Mouse (Mus musculus): Measurements from ENCODE around the gene Iqschfp. TPM values are rescaled to one million over a fixed set of nuclear protein-coding genes. Genes with fewer than 3 reads are reported as not detected.

Iqschfp gene
- polyA plus RNA-seq, 1 experiment from 2014 or later: not detected

- Histone ChIP-seq H3K4me1 (ENCODE audit: insufficient read depth) (no peaks in the 10 kb centered on the region), H3K4me2 (ENCODE audit: low read depth, low read length) (no peak overlapping the region), H3K36me3 (replicated peaks; ENCODE audit: insufficient read depth, low read length) (no peaks in the 10 kb centered on the region), H3K4me3 (ENCODE audit: low read depth, low read length) (no peak overlapping the region), H3K27me3 (ENCODE audit: insufficient read depth, low read length) (no peaks in the 10 kb centered on the region), H3K27ac (ENCODE audit: low read depth) (no peak overlapping the region), H3K9ac (replicated peaks) (no peak overlapping the region), H3K9me3 (ENCODE audit: low read length) (no peaks in the 10 kb centered on the region)
- DNase-seq: no peak
- TF ChIP-seq CTCF (IDR thresholded peaks at IDR 0.05; ENCODE audit: low read depth): no peak
- TF ChIP-seq EP300 (IDR thresholded peaks at IDR 0.05; ENCODE audit: low read depth): no peak
- whole genome bisulfite sequencing (ENCODE audit: insufficient replicate concordance): 57% methylated on average over 3 of the region's 3 CpGs
- no peak for ATAC-seq
These were observed 43.8 kb downstream of the Iqschfp start for GRCm38 (mm10) chr3:67935829-67936228.

GRCm38 (mm10) chr3:67947000-67947399 is 55.0 kb downstream of the Iqschfp start:
- Histone ChIP-seq H3K36me3 (replicated peaks; ENCODE audit: insufficient read depth, low read length) (no peaks in the 10 kb centered on the region), H3K4me1 (ENCODE audit: insufficient read depth) (no peaks in the 10 kb centered on the region), H3K4me3 (ENCODE audit: low read depth, low read length) (no peak overlapping the region), H3K9me3 (ENCODE audit: low read length) (no peaks in the 10 kb centered on the region), H3K27me3 (ENCODE audit: insufficient read depth, low read length) (no peaks in the 10 kb centered on the region), H3K4me2 (ENCODE audit: low read depth, low read length) (no peak overlapping the region), H3K9ac (replicated peaks) (no peak overlapping the region), H3K27ac (ENCODE audit: low read depth) (0 out of 2 replicates have a peak overlapping the region, but pooled peaks have one; percentile 16)
- 63% methylated on average over 2 of the region's 2 CpGs for WGBS (ENCODE audit: insufficient replicate concordance)
- ATAC-seq: no peak
- TF ChIP-seq EP300 (IDR thresholded peaks at IDR 0.05; ENCODE audit: low read depth) (no peak), CTCF (IDR thresholded peaks at IDR 0.05; ENCODE audit: low read depth) (no peak)
- no peak for DNase-seq

- DNase-seq (no peak), ATAC-seq (no peak)
- no peak overlapping the region for H3K4me3 ChIP-seq (ENCODE audit: low read depth, low read length)
- no peaks in the 10 kb centered on the region for H3K36me3 ChIP-seq (replicated peaks; ENCODE audit: insufficient read depth, low read length)
- H3K27me3 ChIP-seq (ENCODE audit: insufficient read depth, low read length): no peaks in the 10 kb centered on the region
- H3K4me2 ChIP-seq (ENCODE audit: low read depth, low read length): no peak overlapping the region
- TF ChIP-seq EP300 (IDR thresholded peaks at IDR 0.05; ENCODE audit: low read depth) (no peak), CTCF (IDR thresholded peaks at IDR 0.05; ENCODE audit: low read depth) (no peak)
- H3K4me1 ChIP-seq (ENCODE audit: insufficient read depth): no peaks in the 10 kb centered on the region
- no peaks in the 10 kb centered on the region for H3K9me3 ChIP-seq (ENCODE audit: low read length)
- WGBS (ENCODE audit: insufficient replicate concordance): 60% methylated on average over 5 of the region's 5 CpGs
- no peak overlapping the region for H3K9ac ChIP-seq (replicated peaks)
- H3K27ac ChIP-seq (ENCODE audit: low read depth): no peak overlapping the region
These were observed 60.5 kb downstream of the Iqschfp start for GRCm38 (mm10) chr3:67952517-67952940.

- 33% methylated on average over 5 of the region's 5 CpGs for WGBS (ENCODE audit: insufficient replicate concordance)
- H3K27me3 ChIP-seq (ENCODE audit: insufficient read depth, low read length): no peaks in the 10 kb centered on the region
- H3K4me2 ChIP-seq (ENCODE audit: low read depth, low read length): no peak overlapping the region
- no peak overlapping the region for H3K4me3 ChIP-seq (ENCODE audit: low read depth, low read length)
- H3K9me3 ChIP-seq (ENCODE audit: low read length): no peaks in the 10 kb centered on the region
- no peak overlapping the region for H3K9ac ChIP-seq (replicated peaks)
- no peaks in the 10 kb centered on the region for H3K36me3 ChIP-seq (replicated peaks; ENCODE audit: insufficient read depth, low read length)
- H3K27ac ChIP-seq (ENCODE audit: low read depth): no peak overlapping the region
- no peak for ATAC-seq
- H3K4me1 ChIP-seq (ENCODE audit: insufficient read depth): no peaks in the 10 kb centered on the region
- DNase-seq: no peak
- TF ChIP-seq CTCF (IDR thresholded peaks at IDR 0.05; ENCODE audit: low read depth) (no peak), EP300 (IDR thresholded peaks at IDR 0.05; ENCODE audit: low read depth) (no peak)
These were observed 62.5 kb downstream of the Iqschfp start for GRCm38 (mm10) chr3:67954459-67955065.

GRCm38 (mm10) chr3:67959672-67960071 is 67.6 kb downstream of the Iqschfp start:
- Histone ChIP-seq H3K4me1 (ENCODE audit: insufficient read depth) (no peaks in the 10 kb centered on the region), H3K27me3 (ENCODE audit: insufficient read depth, low read length) (no peaks in the 10 kb centered on the region), H3K4me3 (ENCODE audit: low read depth, low read length) (no peak overlapping the region), H3K27ac (ENCODE audit: low read depth) (no peak overlapping the region), H3K9ac (replicated peaks) (no peak overlapping the region), H3K9me3 (ENCODE audit: low read length) (no peaks in the 10 kb centered on the region), H3K36me3 (replicated peaks; ENCODE audit: insufficient read depth, low read length) (no peaks in the 10 kb centered on the region), H3K4me2 (ENCODE audit: low read depth, low read length) (no peak overlapping the region)
- TF ChIP-seq CTCF (IDR thresholded peaks at IDR 0.05; ENCODE audit: low read depth) (no peak), EP300 (IDR thresholded peaks at IDR 0.05; ENCODE audit: low read depth) (no peak)
- no peak for ATAC-seq
- 74% methylated on average over 7 of the region's 7 CpGs for WGBS (ENCODE audit: insufficient replicate concordance)
- DNase-seq: no peak

GRCm38 (mm10) chr3:67960133-67960532 is 68.1 kb downstream of the Iqschfp start:
- Histone ChIP-seq H3K36me3 (replicated peaks; ENCODE audit: insufficient read depth, low read length) (no peaks in the 10 kb centered on the region), H3K9ac (replicated peaks) (no peak overlapping the region), H3K4me3 (ENCODE audit: low read depth, low read length) (no peak overlapping the region), H3K27me3 (ENCODE audit: insufficient read depth, low read length) (no peaks in the 10 kb centered on the region), H3K27ac (ENCODE audit: low read depth) (no peak overlapping the region), H3K9me3 (ENCODE audit: low read length) (no peaks in the 10 kb centered on the region), H3K4me1 (ENCODE audit: insufficient read depth) (no peaks in the 10 kb centered on the region), H3K4me2 (ENCODE audit: low read depth, low read length) (no peak overlapping the region)
- ATAC-seq (no peak), DNase-seq (no peak)
- 40% methylated on average over 3 of the region's 3 CpGs for WGBS (ENCODE audit: insufficient replicate concordance)
- TF ChIP-seq CTCF (IDR thresholded peaks at IDR 0.05; ENCODE audit: low read depth) (no peak), EP300 (IDR thresholded peaks at IDR 0.05; ENCODE audit: low read depth) (no peak)

GRCm38 (mm10) chr3:67960727-67961126 is 68.7 kb downstream of the Iqschfp start:
- Histone ChIP-seq H3K4me2 (ENCODE audit: low read depth, low read length) (no peak overlapping the region), H3K4me3 (ENCODE audit: low read depth, low read length) (no peak overlapping the region), H3K27me3 (ENCODE audit: insufficient read depth, low read length) (no peaks in the 10 kb centered on the region), H3K36me3 (replicated peaks; ENCODE audit: insufficient read depth, low read length) (no peaks in the 10 kb centered on the region), H3K9ac (replicated peaks) (no peak overlapping the region), H3K9me3 (ENCODE audit: low read length) (no peaks in the 10 kb centered on the region), H3K27ac (ENCODE audit: low read depth) (no peak overlapping the region), H3K4me1 (ENCODE audit: insufficient read depth) (no peaks in the 10 kb centered on the region)
- ATAC-seq (no peak), DNase-seq (no peak)
- TF ChIP-seq EP300 (IDR thresholded peaks at IDR 0.05; ENCODE audit: low read depth) (no peak), CTCF (IDR thresholded peaks at IDR 0.05; ENCODE audit: low read depth) (no peak)

All from liver, postnatal 0 days (tissue).